Mouse (Mus musculus) forebrain, embryonic 12.5 days (tissue): ENCODE results near the gene Ckap2l. TPM values are rescaled to one million over a fixed set of nuclear protein-coding genes. Genes with fewer than 3 reads are reported as not detected.

Source experiments
- ATAC-seq: fragments of 200-750 bp; cut with Nextera tagmentation; 2 replicates; pipeline ENCODE4 v1.8.0; 2017; ENCODE audit warnings: moderate TSS enrichment; ENCODE audit not compliant: low FRiP score
- H3K27ac ChIP-seq: fragments of 300-500 bp; sonication (generic); 2 replicates; pipeline ENCODE4 v1.5.1; 2016; ENCODE audit warnings: mild to moderate bottlenecking
- H3K27me3 ChIP-seq: fragments of 300-500 bp; sonication (generic); 2 replicates; pipeline ENCODE4 v1.6.1; 2016; ENCODE audit warnings: mild to moderate bottlenecking
- H3K36me3 ChIP-seq: fragments of 300-500 bp; sonication (generic); replicated peaks from 2 replicates; pipeline ENCODE4 v1.6.1; 2016; ENCODE audit warnings: mild to moderate bottlenecking
- H3K4me1 ChIP-seq: fragments of 300-500 bp; sonication (generic); 2 replicates; pipeline ENCODE4 v1.6.1; 2016
- H3K4me2 ChIP-seq: fragments of 300-500 bp; sonication (generic); 2 replicates; pipeline ENCODE4 v1.6.1; 2016; ENCODE audit warnings: mild to moderate bottlenecking, moderate library complexity
- H3K4me3 ChIP-seq: fragments of 300-500 bp; sonication (generic); replicated peaks from 2 replicates; pipeline ENCODE4 v1.5.1; 2016; ENCODE audit warnings: mild to moderate bottlenecking
- H3K9ac ChIP-seq: fragments of 300-500 bp; sonication (generic); 2 replicates; pipeline ENCODE4 v1.6.1; 2016; ENCODE audit warnings: mild to moderate bottlenecking
- H3K9me3 ChIP-seq: fragments of 300-500 bp; sonication (generic); 2 replicates; pipeline ENCODE4 v1.6.1; 2016
- WGBS: fragments of 180-500 bp; shearing (Covaris S2); methylation state at CpG from one replicate; pipeline ENCODE4 v1.1.7; 2016; 5-methylcytosine and 5-hydroxymethylcytosine counted together
- polyA plus RNA-seq: library from polyadenylated mRNA; unstranded; fragments of >200 nt; fragmentation: Nextera tagmentation; extraction: Ambion mirVana; gene quantifications from 2 replicates; pipeline ENCODE4 v1.2.1, GENCODE M21; 2016

The Ckap2l gene
- polyA plus RNA-seq: 60.1 and 67.2 TPM in 2 replicates

DNA sequence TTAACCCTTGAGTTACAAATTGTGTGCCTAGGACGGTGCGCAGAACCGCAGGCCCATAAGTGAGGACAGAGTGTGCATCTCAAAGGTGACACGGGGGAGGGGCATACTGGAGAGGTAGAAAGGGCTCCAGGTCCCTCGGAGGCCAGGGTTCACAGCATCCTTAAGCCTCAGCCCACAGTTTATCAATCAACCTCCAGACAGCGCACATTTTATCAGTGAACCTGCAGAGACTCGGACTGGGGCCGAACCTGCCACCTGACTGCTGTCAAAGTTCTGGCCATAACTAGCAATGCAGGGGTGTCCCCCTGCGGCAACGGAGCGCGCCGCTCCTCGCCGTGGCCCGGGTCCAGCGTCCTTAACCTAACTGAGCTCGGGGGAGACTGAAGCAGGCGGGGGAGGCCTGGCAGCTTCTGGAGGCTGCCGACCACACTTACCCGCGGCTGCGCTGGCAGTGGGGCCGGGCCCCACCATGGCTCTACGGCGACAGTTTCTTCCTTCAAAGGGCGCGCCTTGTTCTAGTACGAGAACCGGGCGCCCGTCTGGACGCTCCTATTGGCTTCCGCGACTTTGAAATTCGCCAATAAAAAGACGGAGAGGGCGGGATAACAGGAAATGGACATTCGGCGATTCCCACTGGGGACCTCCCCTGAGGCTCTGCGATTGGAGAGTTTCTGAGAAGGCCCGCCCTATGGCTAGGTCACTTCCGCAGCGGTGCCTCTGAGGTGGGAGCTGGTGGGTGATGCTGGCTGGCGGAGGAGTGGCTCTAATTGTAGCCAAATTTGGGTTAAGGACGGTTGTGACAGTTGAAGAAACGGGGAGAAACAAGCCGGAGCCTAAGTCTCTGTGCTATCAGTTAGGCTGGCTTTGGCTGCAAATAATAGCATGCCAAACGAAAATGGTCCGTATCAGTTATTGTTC, at the start of gene Ckap2l:
TSS of gene Ckap2l (minus strand) at position 542 of the 918 bp plus-strand sequence.
- Histone ChIP-seq H3K36me3 (no peaks in the 10 kb centered on the region; the same call in none of the 2 replicates), H3K27ac (peak within 1 kb of the TSS; percentile 94), H3K4me3 (peak within 1 kb of the TSS; percentile 86), H3K9me3 (no peaks in the 10 kb centered on the region), H3K27me3 (no peaks in the 10 kb centered on the region), H3K4me2 (peak within 1 kb of the TSS; percentile 80), H3K4me1 (peaks cover 21% of the 10 kb centered on the region), H3K9ac (peak within 1 kb of the TSS; percentile 78)
- under 1% methylated on average over 50 of the region's 50 CpGs for WGBS
- ATAC-seq: peak; percentile 100

GRCm38 (mm10) chr2:129338138-129338621, 41.2 kb upstream of the Ckap2l start:
- WGBS: 80% methylated on average over 6 of the region's 6 CpGs
- Histone ChIP-seq H3K36me3 (no peaks in the 10 kb centered on the region), H3K27me3 (no peaks in the 10 kb centered on the region), H3K4me3 (no peak overlapping the region), H3K27ac (no peak overlapping the region), H3K4me2 (no peak overlapping the region), H3K4me1 (no peaks in the 10 kb centered on the region), H3K9me3 (0 out of 2 replicates have a peak, but pooled peaks cover under 1% of the 10 kb centered on the region), H3K9ac (no peak overlapping the region)
- ATAC-seq: no peak

DNA sequence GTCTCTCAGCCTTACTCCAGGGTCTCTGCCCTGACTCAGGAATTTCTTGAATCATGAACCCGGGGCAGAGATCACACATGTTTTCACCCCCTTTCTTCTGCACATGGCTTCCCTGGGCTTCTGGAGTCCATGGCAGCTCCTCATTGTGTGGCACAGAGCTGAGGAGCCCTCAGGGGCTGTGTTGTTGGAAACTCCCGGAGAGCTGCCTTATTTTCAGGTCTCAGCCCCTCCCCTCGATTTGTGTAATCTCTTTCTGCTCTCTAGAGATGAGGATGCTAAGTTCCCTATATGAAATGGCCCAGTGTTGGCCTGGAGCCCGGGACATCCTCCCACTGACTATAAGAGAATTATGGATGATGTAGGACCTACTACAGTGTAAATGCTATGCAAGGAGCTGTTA, 36.5 kb upstream of the Ckap2l start:
- Histone ChIP-seq H3K27me3 (no peaks in the 10 kb centered on the region), H3K4me1 (no peaks in the 10 kb centered on the region)
- 55% methylated on average over 4 of the region's 4 CpGs for WGBS

GRCm38 (mm10) chr2:129330540-129330939, 33.5 kb upstream of the Ckap2l start:
- ATAC-seq: no peak
- 0 out of 2 replicates have a peak, but pooled peaks cover 3% of the 10 kb centered on the region for H3K9me3 ChIP-seq
- no peak overlapping the region for H3K9ac ChIP-seq
- WGBS: 88% methylated on average over 13 of the region's 13 CpGs
- H3K27me3 ChIP-seq: no peaks in the 10 kb centered on the region
- no peak overlapping the region for H3K4me3 ChIP-seq
- no peak overlapping the region for H3K27ac ChIP-seq
- H3K4me1 ChIP-seq: no peaks in the 10 kb centered on the region
- no peak overlapping the region for H3K4me2 ChIP-seq
- no peaks in the 10 kb centered on the region for H3K36me3 ChIP-seq

More for the DNA sequence above, 36.5 kb upstream of the Ckap2l start:
- Histone ChIP-seq H3K9me3 (no peaks in the 10 kb centered on the region), H3K27ac (no peak overlapping the region), H3K4me2 (no peak overlapping the region), H3K4me3 (no peak overlapping the region), H3K9ac (no peak overlapping the region), H3K36me3 (no peaks in the 10 kb centered on the region)
- no peak for ATAC-seq

DNA sequence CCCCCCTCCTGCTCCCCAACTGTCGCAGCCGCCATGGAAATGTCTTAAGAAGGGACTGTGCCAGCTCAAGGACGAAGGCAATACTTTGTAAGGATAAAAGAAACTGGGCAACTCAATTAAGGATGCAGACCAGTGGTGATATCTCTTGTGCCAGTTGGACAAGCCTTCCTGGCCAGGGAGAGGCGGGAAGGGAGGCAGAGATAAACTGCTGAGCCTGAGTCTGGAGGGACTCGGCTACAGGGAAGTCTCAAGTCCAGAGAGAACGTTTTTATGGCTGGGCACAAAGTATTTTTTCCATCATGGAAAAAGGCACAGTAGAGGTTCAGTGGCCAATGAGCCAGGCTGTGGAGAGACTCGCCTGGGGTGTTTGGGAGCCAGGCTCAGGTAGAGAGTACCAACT, 33.0 kb upstream of the Ckap2l start:
- no peak for ATAC-seq
- H3K4me1 ChIP-seq: no peaks in the 10 kb centered on the region
- H3K27ac ChIP-seq: no peak overlapping the region
- 0 out of 2 replicates have a peak, but pooled peaks cover 3% of the 10 kb centered on the region for H3K9me3 ChIP-seq
- no peaks in the 10 kb centered on the region for H3K27me3 ChIP-seq
- H3K36me3 ChIP-seq: no peaks in the 10 kb centered on the region
- no peak overlapping the region for H3K9ac ChIP-seq
- H3K4me2 ChIP-seq: no peak overlapping the region
- no peak overlapping the region for H3K4me3 ChIP-seq
- 79% methylated on average over 7 of the region's 7 CpGs for WGBS

- no peak overlapping the region for H3K4me2 ChIP-seq
- no peaks in the 10 kb centered on the region for H3K36me3 ChIP-seq
- H3K27ac ChIP-seq: no peak overlapping the region
- H3K27me3 ChIP-seq: no peaks in the 10 kb centered on the region
- H3K9me3 ChIP-seq: 0 out of 2 replicates have a peak, but pooled peaks cover 3% of the 10 kb centered on the region
- 72% methylated on average over 4 of the region's 4 CpGs for WGBS
- H3K4me1 ChIP-seq: no peaks in the 10 kb centered on the region
- no peak for ATAC-seq
- H3K4me3 ChIP-seq: no peak overlapping the region
- H3K9ac ChIP-seq: no peak overlapping the region
Observed at GRCm38 (mm10) chr2:129328238-129328637, 31.2 kb upstream of the Ckap2l start.

- WGBS: 81% methylated on average over 3 of the region's 3 CpGs
- no peak for ATAC-seq
- no peak overlapping the region for H3K27ac ChIP-seq
- no peaks in the 10 kb centered on the region for H3K27me3 ChIP-seq
- H3K9me3 ChIP-seq: 0 out of 2 replicates have a peak, but pooled peaks cover 3% of the 10 kb centered on the region
- H3K9ac ChIP-seq: no peak overlapping the region
- H3K36me3 ChIP-seq: no peaks in the 10 kb centered on the region
- H3K4me1 ChIP-seq: no peaks in the 10 kb centered on the region
- no peak overlapping the region for H3K4me3 ChIP-seq
- H3K4me2 ChIP-seq: no peak overlapping the region
Observed at GRCm38 (mm10) chr2:129324216-129324615, 27.2 kb upstream of the Ckap2l start.

DNA sequence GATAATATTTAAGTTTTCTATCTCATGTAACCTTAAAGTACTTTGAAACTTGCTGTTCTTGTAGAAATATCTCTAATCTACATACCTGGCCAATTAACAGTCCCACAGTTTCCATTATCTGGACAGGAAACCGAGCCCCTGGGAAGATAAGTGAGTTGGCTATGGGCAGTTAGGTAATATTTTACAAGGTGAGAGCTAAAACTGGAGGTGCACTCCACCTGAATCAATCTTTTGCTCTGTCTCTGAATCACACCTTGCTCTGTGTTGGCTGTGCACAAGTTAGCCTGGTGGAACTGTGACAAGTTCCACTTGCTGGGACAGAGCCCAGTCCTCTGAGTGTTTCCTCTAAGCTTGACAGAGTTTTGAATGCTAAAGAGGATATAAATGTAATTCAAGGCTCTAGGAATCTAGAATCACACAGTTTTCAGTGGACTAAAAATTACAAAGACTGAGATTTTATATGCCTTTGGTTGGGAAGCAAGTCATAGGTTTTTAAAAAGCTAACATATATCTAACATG, 25.2 kb upstream of the Ckap2l start:
- Histone ChIP-seq H3K27ac (no peak overlapping the region), H3K9me3 (0 out of 2 replicates have a peak, but pooled peaks cover 3% of the 10 kb centered on the region), H3K9ac (no peak overlapping the region), H3K4me3 (no peak overlapping the region), H3K36me3 (no peaks in the 10 kb centered on the region), H3K4me1 (no peaks in the 10 kb centered on the region), H3K4me2 (no peak overlapping the region), H3K27me3 (no peaks in the 10 kb centered on the region)
- 86% methylated on average over 1 of the region's 1 CpGs for WGBS
- no peak for ATAC-seq

DNA sequence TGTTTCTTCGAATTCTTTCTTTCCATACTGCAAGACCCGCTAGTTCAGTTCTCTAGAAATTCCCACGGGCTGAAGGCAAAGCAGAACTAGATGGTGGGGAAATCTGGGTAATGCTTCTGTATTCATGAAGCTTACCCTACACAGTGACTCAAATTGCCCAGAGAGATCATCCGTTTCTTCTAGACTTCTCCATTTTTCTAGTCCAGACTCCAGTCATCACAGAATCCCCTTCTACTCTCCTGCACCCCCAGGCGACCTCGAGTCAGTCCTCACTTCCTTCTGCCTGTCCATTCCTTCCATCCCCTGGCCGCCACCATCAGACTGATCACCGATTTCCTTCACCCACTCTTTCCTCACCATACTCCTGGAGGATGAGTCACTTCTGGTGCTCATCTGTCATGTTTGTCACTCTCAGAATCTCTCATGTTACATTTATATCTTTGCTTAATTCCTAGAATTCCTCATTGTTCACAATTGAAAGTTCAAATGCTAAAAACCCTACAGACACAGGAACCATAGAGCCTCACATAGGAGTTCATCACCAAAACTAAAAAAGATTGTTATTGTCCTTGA, 23.1 kb upstream of the Ckap2l start:
- Histone ChIP-seq H3K9ac (no peak overlapping the region), H3K9me3 (no peaks in the 10 kb centered on the region), H3K36me3 (no peaks in the 10 kb centered on the region), H3K4me2 (no peak overlapping the region), H3K27ac (no peak overlapping the region), H3K27me3 (no peaks in the 10 kb centered on the region), H3K4me3 (no peak overlapping the region), H3K4me1 (no peaks in the 10 kb centered on the region)
- WGBS: 85% methylated on average over 8 of the region's 8 CpGs
- no peak for ATAC-seq

- Histone ChIP-seq H3K9me3 (no peaks in the 10 kb centered on the region), H3K9ac (no peak overlapping the region), H3K4me2 (no peak overlapping the region), H3K27me3 (no peaks in the 10 kb centered on the region), H3K36me3 (no peaks in the 10 kb centered on the region), H3K4me3 (no peak overlapping the region), H3K4me1 (no peaks in the 10 kb centered on the region), H3K27ac (no peak overlapping the region)
- WGBS: 88% methylated on average over 4 of the region's 4 CpGs
- ATAC-seq: no peak
Observed at GRCm38 (mm10) chr2:129315831-129316230, 18.8 kb upstream of the Ckap2l start.

DNA sequence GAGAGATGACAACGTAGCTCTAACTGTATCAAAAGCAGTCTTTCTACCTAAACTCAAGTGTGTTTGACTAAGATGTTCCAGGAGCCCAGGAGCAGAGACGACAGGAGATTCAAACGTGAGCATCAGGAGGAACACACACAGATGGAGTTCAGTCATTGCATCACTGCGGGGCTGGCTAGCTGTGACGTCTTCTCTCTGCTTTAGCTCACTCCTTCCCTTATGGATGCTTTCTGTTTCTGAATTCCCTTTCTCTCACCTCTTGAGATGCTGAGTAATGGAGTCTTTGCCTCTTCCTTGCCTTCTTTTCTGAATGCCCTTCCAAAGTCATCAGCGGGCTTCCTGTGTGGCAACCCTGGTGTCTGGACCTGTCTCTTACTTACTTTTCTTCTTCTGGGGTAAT, 17.9 kb upstream of the Ckap2l start:
- ATAC-seq: no peak
- no peak overlapping the region for H3K4me3 ChIP-seq
- no peaks in the 10 kb centered on the region for H3K4me1 ChIP-seq
- no peak overlapping the region for H3K9ac ChIP-seq
- no peaks in the 10 kb centered on the region for H3K9me3 ChIP-seq
- no peaks in the 10 kb centered on the region for H3K27me3 ChIP-seq
- no peak overlapping the region for H3K4me2 ChIP-seq
- H3K36me3 ChIP-seq: no peaks in the 10 kb centered on the region
- 79% methylated on average over 6 of the region's 6 CpGs for WGBS
- H3K27ac ChIP-seq: no peak overlapping the region

- 91% methylated on average over 1 of the region's 1 CpGs for WGBS
- H3K4me2 ChIP-seq: no peak overlapping the region
- no peak for ATAC-seq
- no peaks in the 10 kb centered on the region for H3K9me3 ChIP-seq
- no peak overlapping the region for H3K9ac ChIP-seq
- H3K4me1 ChIP-seq: no peaks in the 10 kb centered on the region
- H3K27ac ChIP-seq: no peak overlapping the region
- H3K4me3 ChIP-seq: no peak overlapping the region
- no peaks in the 10 kb centered on the region for H3K27me3 ChIP-seq
- no peaks in the 10 kb centered on the region for H3K36me3 ChIP-seq
Observed at GRCm38 (mm10) chr2:129313934-129314333, 16.9 kb upstream of the Ckap2l start.
